Mouse (Mus musculus) kidney, postnatal 0 days (tissue): ENCODE results near the gene Arid3a. TPM values are rescaled to one million over a fixed set of nuclear protein-coding genes. Genes with fewer than 3 reads are reported as not detected.

ENCODE experiments used
- ATAC-seq: fragments of 200-750 bp; cut with Nextera tagmentation; replicated peaks from 2 replicates; pipeline ENCODE4 v1.8.0; 2017; ENCODE audit warnings: low read depth, moderate number of reproducible peaks, moderate TSS enrichment, moderate library complexity; ENCODE audit not compliant: low FRiP score
- DNase-seq: peaks from one replicate; pipeline ENCODE4 v3.0.0-alpha.2; 2016; ENCODE audit warnings: low spot score
- H3K27ac ChIP-seq: fragments of 300-500 bp; sonication (generic); 2 replicates; pipeline ENCODE4 v1.5.1; 2014; ENCODE audit warnings: mild to moderate bottlenecking
- H3K27me3 ChIP-seq: fragments of 300-500 bp; sonication (generic); 2 replicates; pipeline ENCODE4 v1.6.1; 2014; ENCODE audit warnings: low read length, mixed read lengths; ENCODE audit not compliant: insufficient read depth
- H3K36me3 ChIP-seq: fragments of 300-500 bp; sonication (generic); 2 replicates; pipeline ENCODE4 v1.6.1; 2014; ENCODE audit warnings: low read length, mixed read lengths; ENCODE audit not compliant: insufficient read depth
- H3K4me1 ChIP-seq: fragments of 300-500 bp; sonication (generic); replicated peaks from 2 replicates; pipeline ENCODE4 v1.6.1; 2014; ENCODE audit warnings: antibody characterized with exemption, low read length, mixed read lengths; ENCODE audit not compliant: insufficient read depth
- H3K4me2 ChIP-seq: fragments of 300-500 bp; sonication (generic); 2 replicates; pipeline ENCODE4 v1.6.1; 2014; ENCODE audit warnings: mild to moderate bottlenecking, low read length, moderate library complexity, mixed read lengths
- H3K4me3 ChIP-seq: fragments of 300-500 bp; sonication (generic); replicated peaks from 2 replicates; pipeline ENCODE4 v1.5.1; 2014; ENCODE audit warnings: low read depth, low read length
- H3K9ac ChIP-seq: fragments of 300-500 bp; sonication (generic); 2 replicates; pipeline ENCODE4 v1.6.1; 2014; ENCODE audit warnings: low read depth, low read length
- H3K9me3 ChIP-seq: fragments of 300-500 bp; sonication (generic); replicated peaks from 2 replicates; pipeline ENCODE4 v1.6.1; 2016; ENCODE audit warnings: low read length, inconsistent platforms, mixed read lengths
- CTCF ChIP-seq: IDR thresholded peaks from 2 replicates; pipeline ENCODE4 v1.5.1; 2016; ENCODE audit warnings: antibody characterized with exemption, low read depth, mild to moderate bottlenecking, moderate library complexity
- WGBS: fragments of 180-500 bp; shearing (Covaris S2); extraction: QIAGEN DNeasy Blood & Tissue Kit; methylation state at CpG from one replicate; pipeline ENCODE4 v1.1.7; 2014; 5-methylcytosine and 5-hydroxymethylcytosine counted together
- polyA plus RNA-seq: library from polyadenylated mRNA; unstranded; fragments of >200 nt; fragmentation: Nextera tagmentation; extraction: Ambion mirVana; gene quantifications from 2 replicates; pipeline ENCODE4 v1.2.1, GENCODE M21; 2015

Arid3a gene
- polyA plus RNA-seq, 1 experiment from 2014 or later, result 4.1 TPM

GRCm38 (mm10) chr10:80002829-80003228 lies 76.0 kb downstream of the Arid3a start:
- TF ChIP-seq CTCF, result no peak
- no peak overlapping the region for H3K9ac ChIP-seq
- ATAC-seq, result no peak
- H3K36me3 ChIP-seq, result no peaks in the 10 kb centered on the region
- no peaks in the 10 kb centered on the region for H3K27me3 ChIP-seq
- 32% methylated on average over 21 of the region's 21 CpGs for WGBS
- H3K4me1 ChIP-seq, result peaks cover 7% of the 10 kb centered on the region; the same call in 1 of the 2 replicates
- no peaks in the 10 kb centered on the region for H3K9me3 ChIP-seq
- DNase-seq, result no peak
- H3K27ac ChIP-seq, result no peak overlapping the region
- H3K4me2 ChIP-seq, result no peak overlapping the region
- H3K4me3 ChIP-seq, result no peak overlapping the region

- DNase-seq (no peak), ATAC-seq (no peak)
- no peak overlapping the region for H3K9ac ChIP-seq
- no peaks in the 10 kb centered on the region for H3K9me3 ChIP-seq
- no peak overlapping the region for H3K27ac ChIP-seq
- no peaks in the 10 kb centered on the region for H3K36me3 ChIP-seq
- peaks cover under 1% of the 10 kb centered on the region; the same call in 1 of the 2 replicates for H3K4me1 ChIP-seq
- no peak overlapping the region for H3K4me2 ChIP-seq
- no peak for TF ChIP-seq CTCF
- no peaks in the 10 kb centered on the region for H3K27me3 ChIP-seq
- H3K4me3 ChIP-seq, result no peak overlapping the region
- WGBS, result 58% methylated on average over 9 of the region's 9 CpGs
These were observed 76.8 kb downstream of the Arid3a start for GRCm38 (mm10) chr10:80003374-80004232.

- Histone ChIP-seq H3K4me1 (no peaks in the 10 kb centered on the region; the same call in 1 of the 2 replicates), H3K4me3 (no peak overlapping the region), H3K9me3 (no peaks in the 10 kb centered on the region), H3K27ac (no peak overlapping the region), H3K27me3 (no peaks in the 10 kb centered on the region), H3K36me3 (no peaks in the 10 kb centered on the region; the same call in 1 of the 2 replicates), H3K4me2 (no peak overlapping the region), H3K9ac (no peak overlapping the region)
- DNase-seq (no peak), ATAC-seq (no peak)
- WGBS, result 89% methylated on average over 8 of the region's 8 CpGs
- TF ChIP-seq CTCF, result no peak
These were observed 77.4 kb downstream of the Arid3a start for GRCm38 (mm10) chr10:80004233-80004705.

Other genes with a start within 250 kb of the Arid3a start
- 68.1 and 75.7 TPM in 2 replicates for gene Cdc34, start 244.8 kb upstream of the Arid3a start, polyA plus RNA-seq
- 0.34 and 0.50 TPM in 2 replicates for gene Gzmm, start 238.0 kb upstream of the Arid3a start, polyA plus RNA-seq
- 1,067 and 1,079 TPM in 2 replicates for gene Bsg, start 222.6 kb upstream of the Arid3a start, polyA plus RNA-seq
- gene Hcn2, start 210.4 kb upstream of the Arid3a start, polyA plus RNA-seq, result 0.17 and 0.28 TPM in 2 replicates
- gene Polrmt, start 180.5 kb upstream of the Arid3a start, polyA plus RNA-seq, result 37.9 and 38.5 TPM in 2 replicates
- 0.11 and 0.36 TPM in 2 replicates for gene Fgf22, start 172.0 kb upstream of the Arid3a start, polyA plus RNA-seq
- 74.5 and 82.4 TPM in 2 replicates for gene Rnf126, start 160.1 kb upstream of the Arid3a start, polyA plus RNA-seq
- gene Fstl3, start 149.8 kb upstream of the Arid3a start, polyA plus RNA-seq, result 32.9 and 38.7 TPM in 2 replicates
- gene Prss57, start 136.1 kb upstream of the Arid3a start, polyA plus RNA-seq, result 0.04 and 0.06 TPM in 2 replicates
- gene Palm, start 133.5 kb upstream of the Arid3a start, polyA plus RNA-seq, result 132 and 152 TPM in 2 replicates
- 24.5 and 24.8 TPM in 2 replicates for gene Misp, start 106.1 kb upstream of the Arid3a start, polyA plus RNA-seq
- gene Ptbp1, start 72.6 kb upstream of the Arid3a start, polyA plus RNA-seq, result 220 and 238 TPM in 2 replicates
- gene Prtn3, start 52.6 kb upstream of the Arid3a start, polyA plus RNA-seq, result 6.5 and 7.9 TPM in 2 replicates
- 37.0 and 41.5 TPM in 2 replicates for gene Plppr3, start 52.4 kb upstream of the Arid3a start, polyA plus RNA-seq
- gene Elane, start 40.8 kb upstream of the Arid3a start, polyA plus RNA-seq, result 0.14 TPM in 1 of 2 replicates, not detected in the other
- 0.13 TPM in 1 of 2 replicates, not detected in the other for gene Cfd, start 36.2 kb upstream of the Arid3a start, polyA plus RNA-seq
- gene Med16, start 18.1 kb upstream of the Arid3a start, polyA plus RNA-seq, result 44.9 and 49.0 TPM in 2 replicates
- 4.8 and 21.6 TPM in 2 replicates for gene Gm26602, start 16.2 kb upstream of the Arid3a start, polyA plus RNA-seq
- gene Kiss1r, start 10.1 kb upstream of the Arid3a start, polyA plus RNA-seq, result 1.6 and 1.8 TPM in 2 replicates
- 120 and 137 TPM in 2 replicates for gene R3hdm4, start 5.8 kb upstream of the Arid3a start, polyA plus RNA-seq
- gene Wdr18, start 33.1 kb downstream of the Arid3a start, polyA plus RNA-seq, result 78.9 and 81.9 TPM in 2 replicates
- gene Grin3b, start 43.7 kb downstream of the Arid3a start, polyA plus RNA-seq, result 0.17 and 0.20 TPM in 2 replicates
- 23.7 and 26.6 TPM in 2 replicates for gene Tmem259, start 57.3 kb downstream of the Arid3a start, polyA plus RNA-seq
- gene Cnn2, start 61.5 kb downstream of the Arid3a start, polyA plus RNA-seq, result 221 and 261 TPM in 2 replicates
- gene Abca7, start 69.5 kb downstream of the Arid3a start, polyA plus RNA-seq, result 2.4 and 2.6 TPM in 2 replicates
- gene Arhgap45, start 89.6 kb downstream of the Arid3a start, polyA plus RNA-seq, result 4.0 and 4.6 TPM in 2 replicates
- 208 and 210 TPM in 2 replicates for gene Polr2e, start 112.8 kb downstream of the Arid3a start, polyA plus RNA-seq
- 901 and 946 TPM in 2 replicates for gene Gpx4, start 120.1 kb downstream of the Arid3a start, polyA plus RNA-seq
- gene Sbno2, start 178.5 kb downstream of the Arid3a start, polyA plus RNA-seq, result 9.6 and 10.5 TPM in 2 replicates
- gene Stk11, start 188.8 kb downstream of the Arid3a start, polyA plus RNA-seq, result 14.2 and 15.1 TPM in 2 replicates
- 936 and 986 TPM in 2 replicates for gene Atp5d, start 211.6 kb downstream of the Arid3a start, polyA plus RNA-seq
- 4.7 and 6.4 TPM in 2 replicates for gene Cbarp, start 213.8 kb downstream of the Arid3a start, polyA plus RNA-seq
- gene Midn, start 221.2 kb downstream of the Arid3a start, polyA plus RNA-seq, result 13.7 and 18.6 TPM in 2 replicates
- gene Cirbp, start 238.9 kb downstream of the Arid3a start, polyA plus RNA-seq, result 290 and 317 TPM in 2 replicates
- gene 1600002K03Rik, start 245.9 kb downstream of the Arid3a start, polyA plus RNA-seq, result 9.3 and 11.0 TPM in 2 replicates